Mouse (Mus musculus) erythroblast, embryonic 14.5 days (primary cell): ENCODE data around the gene Txlna.

Source experiments
- GATA1 ChIP-seq: IDR thresholded peaks from 2 replicates; pipeline ENCODE4 v1.6.1; 2012; ENCODE audit warnings: low read length, inconsistent platforms, mixed read lengths
- TAL1 ChIP-seq: IDR thresholded peaks from 3 replicates; pipeline ENCODE4 v1.6.1; 2012; ENCODE audit warnings: low read length, inconsistent platforms, mixed read lengths

- TF ChIP-seq GATA1 (no peak), TAL1 (no peak)
Observed at GRCm38 (mm10) chr4:129625029-129625370, 15.9 kb downstream of the Txlna start.
